Mouse (Mus musculus) lung, postnatal 0 days (tissue): ENCODE data around the gene Capn1. TPM values are rescaled to one million over a fixed set of nuclear protein-coding genes. Genes with fewer than 3 reads are reported as not detected.

Experiments used
- ATAC-seq: fragments of 200-750 bp; cut with Nextera tagmentation; 2 replicates; pipeline ENCODE4 v1.8.0; 2017; ENCODE audit warnings: moderate library complexity
- DNase-seq: peaks from one replicate; pipeline ENCODE4 v3.0.0-alpha.2; 2016; ENCODE audit warnings: low spot score
- H3K27ac ChIP-seq: fragments of 300-500 bp; sonication (generic); 2 replicates; pipeline ENCODE4 v1.5.1; 2014; ENCODE audit warnings: antibody characterized with exemption, mild to moderate bottlenecking, low read length, mixed read lengths
- H3K27me3 ChIP-seq: fragments of 300-500 bp; sonication (generic); replicated peaks from 2 replicates; pipeline ENCODE4 v1.6.1; 2014; ENCODE audit warnings: low read length, mixed read lengths; ENCODE audit not compliant: insufficient read depth
- H3K36me3 ChIP-seq: fragments of 300-500 bp; sonication (generic); 2 replicates; pipeline ENCODE4 v1.6.1; 2014; ENCODE audit warnings: low read length, mixed read lengths; ENCODE audit not compliant: insufficient read depth
- H3K4me1 ChIP-seq: fragments of 300-500 bp; sonication (generic); 2 replicates; pipeline ENCODE4 v1.6.1; 2014; ENCODE audit warnings: antibody characterized with exemption, low read depth, low read length, mixed read lengths; ENCODE audit not compliant: insufficient read depth
- H3K4me2 ChIP-seq: fragments of 300-500 bp; sonication (generic); replicated peaks from 2 replicates; pipeline ENCODE4 v1.6.1; 2014; ENCODE audit warnings: low read depth, mild to moderate bottlenecking, low read length, moderate library complexity, mixed read lengths
- H3K4me3 ChIP-seq: fragments of 300-500 bp; sonication (generic); 2 replicates; pipeline ENCODE4 v1.5.1; 2014; ENCODE audit warnings: low read depth, low read length
- H3K9ac ChIP-seq: fragments of 300-500 bp; sonication (generic); replicated peaks from 2 replicates; pipeline ENCODE4 v1.6.1; 2014; ENCODE audit warnings: low read depth, mild to moderate bottlenecking
- H3K9me3 ChIP-seq: fragments of 300-500 bp; sonication (generic); 2 replicates; pipeline ENCODE4 v1.6.1; 2016; ENCODE audit warnings: low read length, mixed read lengths
- CTCF ChIP-seq: IDR thresholded peaks from 2 replicates; pipeline ENCODE4 v1.5.1; 2016; ENCODE audit warnings: antibody characterized with exemption, mild to moderate bottlenecking
- EP300 ChIP-seq: IDR thresholded peaks from 2 replicates; pipeline ENCODE4 v1.6.1; 2016; ENCODE audit warnings: antibody characterized with exemption, mild to moderate bottlenecking, control low read depth
- WGBS: fragments of 180-500 bp; shearing (Covaris S2); extraction: QIAGEN DNeasy Blood & Tissue Kit; methylation state at CpG from one replicate; pipeline ENCODE4 v1.1.7; 2014; 5-methylcytosine and 5-hydroxymethylcytosine counted together
- polyA plus RNA-seq: library from polyadenylated mRNA; unstranded; fragments of >200 nt; fragmentation: Nextera tagmentation; extraction: Ambion mirVana; gene quantifications from 2 replicates; pipeline ENCODE4 v1.2.1, GENCODE M21; 2015

Gene Capn1
- polyA plus RNA-seq, 1 experiment from 2014 or later = 11.9 TPM

DNA sequence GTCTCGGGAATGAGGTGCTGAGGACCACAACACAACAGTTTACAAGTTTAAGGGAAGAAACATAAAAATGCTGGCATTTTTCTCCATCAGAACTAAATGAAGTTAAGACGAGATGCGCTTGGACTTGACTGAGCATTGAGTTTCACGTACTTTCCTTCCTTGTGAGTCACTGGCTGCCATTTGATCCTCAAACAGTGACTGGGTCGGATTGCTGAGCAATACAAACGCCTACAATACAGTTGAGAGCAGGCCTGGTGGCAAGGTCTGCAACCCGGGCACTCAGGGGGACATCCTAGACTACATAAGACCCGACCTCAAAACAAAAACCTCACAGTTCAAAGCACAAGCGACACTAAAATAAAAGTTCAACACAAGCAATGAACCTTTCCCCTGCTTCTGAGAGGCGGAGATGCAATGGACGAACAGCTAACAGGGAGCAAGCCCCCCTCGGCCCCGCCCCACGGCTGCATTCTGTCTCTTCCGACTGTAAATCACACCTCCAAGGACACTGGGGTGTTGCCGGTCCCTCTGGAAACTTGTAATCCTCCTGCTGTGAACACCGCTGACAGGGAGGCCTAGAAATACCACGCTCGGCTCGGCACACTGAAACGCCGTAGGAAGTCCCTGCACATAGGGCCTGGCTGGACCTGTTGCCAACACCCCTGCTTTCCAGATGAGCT lies 61.5 kb downstream of the Capn1 start:
- WGBS = 86% methylated on average over 22 of the region's 22 CpGs
- Histone ChIP-seq H3K36me3 (0 out of 2 replicates have a peak, but pooled peaks cover 3% of the 10 kb centered on the region), H3K9me3 (no peaks in the 10 kb centered on the region), H3K27me3 (no peaks in the 10 kb centered on the region), H3K4me1 (0 out of 2 replicates have a peak, but pooled peaks cover 3% of the 10 kb centered on the region), H3K27ac (no peak overlapping the region), H3K9ac (no peak overlapping the region), H3K4me3 (no peak overlapping the region), H3K4me2 (no peak overlapping the region)
- DNase-seq (no peak), ATAC-seq (no peak)
- no peak for TF ChIP-seq CTCF
- TF ChIP-seq EP300 = no peak

DNA sequence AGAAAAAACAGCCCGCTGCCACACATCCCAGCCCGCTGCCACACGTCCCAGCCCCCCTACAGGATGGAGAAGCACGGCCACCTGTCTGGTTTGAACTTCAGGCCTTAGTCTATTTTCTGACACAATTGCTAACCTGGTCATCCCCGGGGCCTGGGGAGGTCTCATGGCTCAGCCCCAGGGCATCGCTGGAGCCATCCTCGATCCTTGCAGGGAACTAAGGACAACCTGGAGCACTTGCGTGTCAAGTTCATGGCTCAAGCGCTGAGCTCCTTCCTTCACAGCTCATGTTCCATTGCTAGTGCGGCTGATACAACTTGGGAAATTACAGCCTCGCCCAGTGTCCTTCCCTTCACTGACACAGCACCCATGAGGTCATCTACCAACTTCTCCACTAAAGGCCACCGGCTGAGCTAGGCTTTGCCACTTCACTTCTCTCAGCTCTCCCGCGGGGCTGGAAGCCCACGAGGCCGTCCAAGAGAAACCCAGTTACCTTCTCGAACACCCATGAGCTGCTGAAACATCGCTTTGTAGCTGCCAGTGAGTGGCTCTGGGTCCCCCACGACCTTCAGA lies 62.4 kb downstream of the Capn1 start:
- peak overlapping the region; percentile 80 for H3K27ac ChIP-seq
- no peaks in the 10 kb centered on the region for H3K9me3 ChIP-seq
- H3K36me3 ChIP-seq = 0 out of 2 replicates have a peak, but pooled peaks cover 3% of the 10 kb centered on the region
- no peak for ATAC-seq
- no peak for DNase-seq
- no peak overlapping the region for H3K9ac ChIP-seq
- H3K4me3 ChIP-seq = no peak overlapping the region
- TF ChIP-seq CTCF (no peak), EP300 (no peak)
- 87% methylated on average over 19 of the region's 19 CpGs for WGBS
- 0 out of 2 replicates have a peak, but pooled peaks cover 3% of the 10 kb centered on the region for H3K4me1 ChIP-seq
- H3K4me2 ChIP-seq = no peak overlapping the region
- H3K27me3 ChIP-seq = no peaks in the 10 kb centered on the region

DNA sequence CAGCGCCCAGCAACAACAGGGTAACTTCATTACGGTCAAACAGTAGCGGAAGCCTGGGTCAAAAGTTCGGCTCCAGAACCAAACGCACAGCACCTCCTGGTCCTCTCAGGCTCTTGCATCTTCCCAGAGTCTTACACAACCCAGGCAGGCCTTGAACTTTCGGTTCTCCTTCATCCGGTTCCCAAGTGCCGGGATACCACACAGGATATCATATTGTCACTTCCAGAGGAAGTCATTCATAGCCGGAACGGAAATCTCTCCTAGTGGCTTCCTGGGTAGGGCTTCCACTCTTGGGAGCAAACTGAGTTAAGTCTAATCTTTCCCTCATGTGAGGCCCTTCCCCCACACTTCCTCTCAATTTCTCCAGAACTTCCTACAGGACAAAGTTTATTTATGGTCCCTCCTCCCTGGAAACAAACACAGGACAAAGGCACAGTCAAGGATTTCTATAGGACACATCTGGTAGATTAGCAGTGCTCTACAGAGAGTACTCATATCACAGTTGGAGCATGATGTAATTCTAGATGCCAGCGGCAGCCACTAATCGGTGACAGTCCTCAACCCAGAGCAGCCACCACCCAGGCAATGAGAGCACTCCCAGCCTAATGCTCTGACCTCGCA lies 63.5 kb downstream of the Capn1 start:
- H3K9ac ChIP-seq = no peak overlapping the region
- H3K4me3 ChIP-seq = no peak overlapping the region
- DNase-seq (peak; percentile 90), ATAC-seq (peak; percentile 86)
- TF ChIP-seq EP300 (peak; percentile 98), CTCF (no peak)
- WGBS = 57% methylated on average over 13 of the region's 13 CpGs
- no peaks in the 10 kb centered on the region for H3K9me3 ChIP-seq
- H3K27me3 ChIP-seq = no peaks in the 10 kb centered on the region
- 0 out of 2 replicates have a peak, but pooled peaks cover 3% of the 10 kb centered on the region for H3K4me1 ChIP-seq
- H3K4me2 ChIP-seq = no peak overlapping the region; the same call in 1 of the 2 replicates
- 0 out of 2 replicates have a peak, but pooled peaks cover 3% of the 10 kb centered on the region for H3K36me3 ChIP-seq
- H3K27ac ChIP-seq = peak overlapping the region; percentile 80

DNA sequence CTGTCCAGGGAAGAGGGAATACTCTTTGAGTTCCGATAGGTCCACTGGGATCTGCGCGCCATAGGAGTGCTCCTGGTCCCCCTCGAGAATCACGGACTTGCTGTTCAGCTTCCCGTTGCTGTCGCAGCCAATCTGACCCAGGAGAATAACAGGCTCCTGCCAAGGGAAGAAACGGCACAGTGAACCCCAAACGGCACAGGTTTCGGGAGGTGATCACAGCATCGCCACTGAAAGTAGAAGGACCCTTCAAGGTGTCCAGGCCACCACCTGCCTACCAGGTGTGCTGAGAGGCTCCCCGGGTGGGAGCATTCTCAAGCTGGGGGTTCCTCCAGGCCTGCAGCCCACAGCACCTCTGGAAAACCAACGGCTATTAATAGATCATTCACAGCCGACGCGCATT lies 64.1 kb downstream of the Capn1 start:
- WGBS = 80% methylated on average over 16 of the region's 16 CpGs
- Histone ChIP-seq H3K36me3 (0 out of 2 replicates have a peak, but pooled peaks cover 3% of the 10 kb centered on the region), H3K9ac (no peak overlapping the region), H3K9me3 (no peaks in the 10 kb centered on the region), H3K4me2 (no peak overlapping the region; the same call in 1 of the 2 replicates), H3K27ac (peak overlapping the region; percentile 43; the same call in 1 of the 2 replicates), H3K4me3 (no peak overlapping the region), H3K4me1 (peaks cover 5% of the 10 kb centered on the region), H3K27me3 (no peaks in the 10 kb centered on the region)
- no peak for DNase-seq
- TF ChIP-seq CTCF (no peak), EP300 (no peak)
- ATAC-seq = no peak

DNA sequence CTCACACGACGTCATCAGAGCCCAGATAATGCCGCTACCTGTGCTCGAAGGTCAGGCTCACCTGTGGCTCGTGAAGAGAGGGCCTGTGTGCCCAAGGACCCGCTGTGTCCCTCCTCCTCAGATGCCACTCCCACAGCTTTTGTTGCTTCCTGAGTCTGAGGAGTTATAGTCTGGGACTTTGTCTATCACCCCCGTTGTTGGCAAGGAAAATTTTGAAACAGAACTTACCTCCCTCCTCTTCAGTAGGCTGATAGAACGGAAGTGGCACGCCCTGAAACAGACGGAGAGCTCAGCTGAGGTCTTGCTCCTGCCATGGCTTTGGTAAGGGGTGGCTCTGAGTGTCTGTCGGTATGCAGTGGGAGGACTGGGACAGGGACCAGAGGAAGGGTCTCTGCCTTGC lies 65.5 kb downstream of the Capn1 start:
- H3K4me3 ChIP-seq = no peak overlapping the region
- ATAC-seq = no peak
- no peak for TF ChIP-seq CTCF
- no peak for TF ChIP-seq EP300
- no peaks in the 10 kb centered on the region for H3K27me3 ChIP-seq
- peaks cover 16% of the 10 kb centered on the region for H3K4me1 ChIP-seq
- no peak overlapping the region for H3K9ac ChIP-seq
- 90% methylated on average over 11 of the region's 11 CpGs for WGBS
- no peak overlapping the region for H3K27ac ChIP-seq
- H3K4me2 ChIP-seq = no peak overlapping the region
- H3K36me3 ChIP-seq = 0 out of 2 replicates have a peak, but pooled peaks cover 3% of the 10 kb centered on the region
- no peaks in the 10 kb centered on the region for H3K9me3 ChIP-seq
- DNase-seq = no peak

DNA sequence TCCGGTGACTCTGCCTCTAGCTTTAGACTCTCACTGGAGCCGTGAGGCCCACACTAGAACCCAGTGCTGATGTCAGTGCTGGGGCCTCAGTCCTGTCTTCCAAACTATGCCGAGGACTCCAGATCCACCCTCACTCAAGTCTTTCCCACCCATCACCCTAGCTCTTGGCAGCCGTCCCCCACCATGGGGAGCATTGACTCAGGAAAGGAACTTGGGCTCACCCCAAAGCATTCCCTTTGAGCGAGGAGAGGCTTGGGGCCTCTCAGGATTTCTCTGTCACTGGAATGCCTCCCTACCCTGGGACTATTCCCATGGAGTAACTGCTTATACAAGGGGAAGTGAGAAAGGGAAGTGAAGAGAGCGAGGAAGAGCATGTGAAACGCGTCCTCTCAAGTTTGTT lies 69.8 kb downstream of the Capn1 start:
- Histone ChIP-seq H3K4me1 (peaks cover 29% of the 10 kb centered on the region), H3K4me2 (peak overlapping the region; percentile 17; the same call in 1 of the 2 replicates), H3K27ac (peak overlapping the region; percentile 78), H3K9ac (no peak overlapping the region), H3K27me3 (no peaks in the 10 kb centered on the region), H3K4me3 (no peak overlapping the region), H3K36me3 (0 out of 2 replicates have a peak, but pooled peaks cover 3% of the 10 kb centered on the region), H3K9me3 (no peaks in the 10 kb centered on the region)
- peak; percentile 66 for DNase-seq
- 20% methylated on average over 8 of the region's 8 CpGs for WGBS
- peak; percentile 17; the same call in 1 of the 2 replicates for ATAC-seq
- TF ChIP-seq EP300 (peak; percentile 27; the same call in 1 of the 2 replicates), CTCF (no peak)
